Mouse (Mus musculus) small intestine, adult 2 months (tissue): ENCODE data around the gene Ctu2. TPM values are rescaled to one million over a fixed set of nuclear protein-coding genes. Genes with fewer than 3 reads are reported as not detected.

Experiments
- H3K27ac ChIP-seq: fragments of 200-500 bp; 2 replicates; pipeline ENCODE4 v1.5.1; 2012; ENCODE audit warnings: low read depth, low read length, control low read depth, inconsistent platforms; ENCODE audit not compliant: insufficient read depth
- H3K27me3 ChIP-seq: fragments of 200-500 bp; 2 replicates; pipeline ENCODE4 v1.6.1; 2012; ENCODE audit warnings: mild to moderate bottlenecking, moderate library complexity, low read length, inconsistent platforms; ENCODE audit not compliant: control insufficient read depth, insufficient read depth
- H3K36me3 ChIP-seq: fragments of 200-500 bp; 2 replicates; pipeline ENCODE4 v1.6.1; 2012; ENCODE audit warnings: mild to moderate bottlenecking, low read length, control low read depth, inconsistent platforms; ENCODE audit not compliant: control insufficient read depth, insufficient read depth
- H3K4me1 ChIP-seq: fragments of 200-500 bp; 2 replicates; pipeline ENCODE4 v1.6.1; 2012; ENCODE audit warnings: low read length, inconsistent platforms, mixed read lengths; ENCODE audit not compliant: control insufficient read depth, insufficient read depth, insufficient read length
- H3K4me3 ChIP-seq: fragments of 200-500 bp; 2 replicates; pipeline ENCODE4 v1.5.1; 2012; ENCODE audit warnings: low read depth, mild to moderate bottlenecking, control low read depth, inconsistent platforms, low read length, moderate library complexity
- CTCF ChIP-seq: fragments of 200-500 bp; IDR thresholded peaks from 2 replicates; pipeline ENCODE4 v1.5.1; 2012; ENCODE audit warnings: low read depth, mild to moderate bottlenecking, control low read depth, inconsistent platforms, low read length, moderate library complexity, mixed read lengths; ENCODE audit not compliant: insufficient replicate concordance, insufficient read length; ENCODE audit errors: extremely low read depth
- POLR2A ChIP-seq: fragments of 200-500 bp; IDR thresholded peaks from 2 replicates; pipeline ENCODE4 v1.6.1; 2012; ENCODE audit warnings: low read depth, mild to moderate bottlenecking, control low read depth, inconsistent platforms, low read length, moderate library complexity
- WGBS: fragments of 180-500 bp; shearing (Covaris S2); methylation state at CpG from one replicate; pipeline ENCODE4 v1.1.7; 2018; 5-methylcytosine and 5-hydroxymethylcytosine counted together
- polyA plus RNA-seq: library from polyadenylated mRNA; depleted of rRNA; stranded (reverse); fragments of >200 nt; gene quantifications from 2 replicates; pipeline ENCODE4 v1.2.3, GENCODE M21; 2012

Gene Ctu2
- polyA plus RNA-seq, 1 experiment, result 31.8 TPM

DNA sequence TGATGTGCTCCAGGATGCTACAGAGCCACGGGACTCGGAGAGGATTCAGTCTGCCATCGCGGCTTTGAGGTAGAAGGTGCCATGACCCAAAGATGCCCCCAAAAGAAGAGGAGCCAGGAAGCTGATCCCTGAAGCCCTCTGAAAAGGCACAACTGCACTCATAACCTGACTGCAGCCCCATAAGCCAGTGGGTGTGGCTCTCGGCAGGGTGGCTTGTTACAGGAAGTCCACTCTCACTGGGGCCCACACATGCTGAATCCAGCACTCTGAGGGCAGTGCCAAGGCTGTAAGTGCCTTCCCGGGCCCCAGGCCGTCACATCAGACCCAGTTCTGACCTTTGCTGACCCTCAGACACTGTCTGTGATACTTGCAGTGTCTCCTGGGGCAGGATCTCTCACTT lies 36.4 kb downstream of the Ctu2 start:
- WGBS, result 58% methylated on average over 7 of the region's 7 CpGs
- no peaks in the 10 kb centered on the region for H3K4me1 ChIP-seq
- H3K36me3 ChIP-seq, result 0 out of 2 replicates have a peak, but pooled peaks cover 1% of the 10 kb centered on the region
- no peak overlapping the region for H3K4me3 ChIP-seq
- H3K27ac ChIP-seq, result no peak overlapping the region
- TF ChIP-seq CTCF, result no peak
- no peak for TF ChIP-seq POLR2A
- no peaks in the 10 kb centered on the region for H3K27me3 ChIP-seq

DNA sequence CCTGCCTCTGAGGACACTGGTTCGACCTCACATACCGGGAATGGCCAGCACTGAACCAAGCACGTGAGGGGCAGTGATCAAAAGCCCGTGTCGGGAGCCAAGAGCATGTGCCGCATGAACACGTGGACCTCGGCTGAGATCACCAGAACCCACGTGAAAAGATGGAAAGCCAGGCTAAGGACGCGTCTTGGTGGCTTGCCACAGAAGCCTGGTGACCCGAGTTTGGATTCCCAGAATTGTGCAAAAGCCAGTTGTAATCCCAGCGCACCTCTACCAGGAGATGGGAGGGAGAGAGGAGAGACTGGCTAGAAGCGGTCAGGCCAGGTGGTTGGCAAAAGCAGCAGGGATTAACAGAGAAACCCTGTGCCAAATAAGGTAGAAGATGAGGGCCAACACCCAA lies 39.8 kb downstream of the Ctu2 start:
- 0 out of 2 replicates have a peak, but pooled peaks cover 1% of the 10 kb centered on the region for H3K36me3 ChIP-seq
- no peak overlapping the region for H3K27ac ChIP-seq
- no peaks in the 10 kb centered on the region for H3K4me1 ChIP-seq
- no peak overlapping the region for H3K4me3 ChIP-seq
- 92% methylated on average over 14 of the region's 14 CpGs for WGBS
- no peaks in the 10 kb centered on the region for H3K27me3 ChIP-seq
- TF ChIP-seq CTCF (no peak), POLR2A (no peak)

GRCm38 (mm10) chr8:122517541-122518190 lies 41.7 kb downstream of the Ctu2 start:
- Histone ChIP-seq H3K27me3 (no peaks in the 10 kb centered on the region), H3K4me3 (no peak overlapping the region), H3K36me3 (0 out of 2 replicates have a peak, but pooled peaks cover 1% of the 10 kb centered on the region), H3K4me1 (0 out of 2 replicates have a peak, but pooled peaks cover under 1% of the 10 kb centered on the region), H3K27ac (peak overlapping the region; percentile 62)
- WGBS, result 59% methylated on average over 6 of the region's 6 CpGs
- TF ChIP-seq POLR2A (no peak), CTCF (no peak)

DNA sequence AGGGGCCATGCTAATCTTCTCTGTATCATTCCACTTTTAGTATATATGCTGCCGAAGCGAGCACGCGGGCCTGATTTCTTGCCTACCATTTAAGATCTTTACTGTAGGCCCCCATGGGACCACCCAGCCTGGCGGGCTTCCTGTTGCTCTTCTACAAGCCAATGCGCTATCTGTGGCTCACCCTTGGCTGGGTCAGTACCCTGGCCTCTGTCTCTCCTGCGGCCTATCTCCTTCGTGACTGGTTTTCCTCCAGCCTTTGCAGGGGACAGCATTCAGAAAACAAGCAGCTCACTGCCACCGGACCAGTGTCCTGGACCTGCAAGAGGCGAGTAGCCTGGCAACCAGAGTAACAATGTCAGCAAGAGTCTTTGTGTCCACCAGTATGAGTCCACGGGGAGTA lies 44.7 kb downstream of the Ctu2 start:
- H3K36me3 ChIP-seq, result no peaks in the 10 kb centered on the region
- no peak overlapping the region for H3K27ac ChIP-seq
- 89% methylated on average over 11 of the region's 11 CpGs for WGBS

DNA sequence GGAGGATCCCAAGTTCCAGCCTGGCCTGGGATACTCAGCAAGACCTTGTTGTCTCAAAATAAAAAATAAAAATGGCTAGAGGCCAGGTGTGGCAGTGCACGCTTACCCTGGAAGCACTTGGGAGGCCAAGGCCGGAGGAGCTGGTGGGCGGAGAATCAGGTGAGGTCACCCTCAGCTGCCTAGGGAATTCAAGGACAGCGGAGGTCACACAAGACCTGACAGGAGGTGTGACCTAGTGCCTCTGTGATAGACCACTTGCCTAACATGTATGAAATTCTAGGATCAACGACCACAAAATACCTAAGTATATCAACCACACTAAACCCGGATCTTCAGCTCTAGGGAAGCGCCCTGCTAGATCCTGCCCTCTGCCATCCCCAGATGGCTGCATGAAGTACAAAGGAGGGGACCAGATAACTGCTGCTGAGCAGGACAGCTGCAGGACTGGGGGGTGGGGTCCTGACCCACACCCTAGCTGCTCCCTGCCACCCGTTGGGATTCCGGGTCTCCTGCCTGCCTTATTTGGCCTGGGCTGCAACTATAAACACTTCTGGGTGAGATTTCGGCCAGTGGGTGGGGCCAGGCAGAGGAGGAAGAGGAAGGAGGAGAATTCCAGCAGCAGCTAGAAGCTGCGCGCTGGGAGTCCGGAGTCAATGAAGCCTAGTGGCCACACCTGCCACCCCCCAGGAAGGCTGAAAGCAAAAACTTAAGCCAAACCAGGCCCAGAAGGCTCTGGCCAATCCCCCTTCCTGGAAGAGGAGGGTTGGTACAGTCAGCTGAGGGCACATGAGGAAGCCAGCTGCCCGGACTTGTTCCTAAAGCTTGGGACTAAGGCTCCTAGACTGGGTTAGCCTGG lies 47.1 kb downstream of the Ctu2 start:
- Histone ChIP-seq H3K36me3 (no peaks in the 10 kb centered on the region), H3K4me3 (peak overlapping the region; percentile 33), H3K27ac (peak overlapping the region; percentile 75), H3K27me3 (no peaks in the 10 kb centered on the region), H3K4me1 (peaks cover 17% of the 10 kb centered on the region)
- TF ChIP-seq CTCF (no peak), POLR2A (0 out of 2 replicates have a peak, but pooled peaks have one; percentile 10)
- WGBS, result 33% methylated on average over 14 of the region's 14 CpGs

More for the DNA sequence above, 44.7 kb downstream of the Ctu2 start:
- Histone ChIP-seq H3K4me3 (no peak overlapping the region), H3K4me1 (peaks cover 17% of the 10 kb centered on the region), H3K27me3 (no peaks in the 10 kb centered on the region)
- no peak for TF ChIP-seq POLR2A
- no peak for TF ChIP-seq CTCF

DNA sequence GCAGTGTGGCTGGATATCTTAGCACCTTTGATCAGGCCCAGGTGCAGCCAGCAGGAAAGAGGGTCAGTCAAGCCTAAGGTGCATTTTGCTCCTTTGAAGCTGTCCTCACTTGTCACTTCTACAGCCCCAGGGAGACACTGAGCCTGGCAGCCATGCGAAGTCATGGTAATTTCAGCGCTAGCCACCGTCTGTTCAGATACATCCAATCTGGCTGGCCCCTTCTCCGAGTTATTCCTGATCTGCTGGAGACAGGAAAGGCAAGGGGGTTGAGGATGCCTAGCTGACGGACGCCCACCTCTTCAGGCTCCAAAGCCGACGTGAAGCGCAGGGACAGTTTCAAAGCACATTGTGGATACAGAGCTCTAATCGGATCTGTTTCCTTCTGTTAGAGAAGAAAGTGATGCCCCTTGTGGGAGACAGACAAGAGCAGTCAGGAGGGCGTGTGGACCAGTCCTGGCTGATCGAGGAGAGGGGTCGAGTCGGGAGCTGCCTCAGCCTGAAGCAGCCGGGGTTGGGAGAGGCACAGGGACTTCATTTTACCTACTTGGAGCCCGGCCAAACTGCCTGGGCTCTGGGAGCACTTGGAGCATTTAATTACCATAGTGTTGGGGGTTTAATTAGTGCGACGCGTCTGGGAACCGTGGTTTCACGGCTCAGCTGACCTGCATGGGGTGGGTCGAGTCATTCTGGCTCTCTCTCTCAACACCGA lies 47.9 kb downstream of the Ctu2 start:
- TF ChIP-seq POLR2A (no peak), CTCF (no peak)
- Histone ChIP-seq H3K4me3 (peak overlapping the region; percentile 33), H3K36me3 (no peaks in the 10 kb centered on the region), H3K4me1 (peaks cover 17% of the 10 kb centered on the region), H3K27ac (peak overlapping the region; percentile 75), H3K27me3 (no peaks in the 10 kb centered on the region)
- 30% methylated on average over 23 of the region's 23 CpGs for whole genome bisulfite sequencing
